ENCODE assay signal across 8 mouse cellular contexts in the genomic region with DNA sequence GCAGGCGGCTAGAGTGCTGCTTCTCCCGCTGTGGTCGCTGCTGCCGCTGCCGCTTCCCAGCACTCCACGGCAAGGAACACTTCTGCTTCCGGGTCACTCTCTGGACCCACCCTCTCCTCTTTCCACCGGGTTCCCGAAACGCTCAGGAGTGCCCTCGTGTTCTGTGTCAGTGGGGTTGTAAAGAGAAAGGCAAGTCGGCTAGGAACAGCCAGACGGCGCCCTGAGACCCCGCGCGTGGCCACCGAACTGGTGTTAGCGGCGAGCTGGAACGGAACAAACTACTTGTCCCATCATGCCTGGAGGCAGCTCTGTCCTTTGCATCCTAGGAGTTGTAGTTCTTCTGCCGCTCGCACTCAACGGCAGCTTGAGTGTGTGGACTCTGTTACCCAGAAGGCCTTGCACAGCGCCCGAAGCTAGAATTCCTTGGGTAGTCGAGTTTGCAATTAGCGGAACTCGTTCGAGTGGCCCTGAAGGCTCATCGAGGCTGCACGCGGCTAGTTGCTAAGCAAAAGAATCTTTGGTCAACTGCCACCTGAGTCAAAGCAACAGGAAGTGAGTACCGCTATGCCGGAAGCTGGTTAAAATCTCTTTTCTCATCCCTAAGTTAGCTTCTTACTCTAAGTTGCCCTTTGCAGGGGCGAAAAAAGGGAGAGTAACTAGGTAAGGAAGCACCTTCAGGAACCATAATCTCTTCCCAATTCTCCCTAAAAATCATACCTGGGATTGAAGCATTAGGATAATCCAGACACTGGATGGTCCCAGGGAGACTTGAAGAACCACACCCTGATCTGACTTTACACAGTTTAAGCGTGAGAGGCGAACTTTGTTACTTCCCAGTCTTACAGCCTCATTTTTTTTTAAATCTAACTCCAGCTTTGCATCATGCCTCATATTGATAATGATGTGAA. TPM values are rescaled to one million over a fixed set of nuclear protein-coding genes. Genes with fewer than 3 reads are reported as not detected.
DNase-seq lines count a peak whose midpoint lies in the region; ATAC-seq lines count a peak whose summit lies in the region.

A gene (plus strand): TSS at position 109 of the 908 bp plus-strand sequence.
A gene (minus strand): TSS at position 292 of the 908 bp plus-strand sequence.

- peak within 1 kb of the TSS; percentile 91 for H3K9ac ChIP-seq in heart, embryonic 13.5 days
- peak within 1 kb of the TSS; percentile 85 for H3K9ac ChIP-seq in liver, embryonic 12.5 days
- peak within 1 kb of the TSS; percentile 73 for H3K9ac ChIP-seq in stomach, embryonic 15.5 days

- WGBS in heart, embryonic 13.5 days: 1% methylated on average over 38 of the region's 38 CpGs
- under 1% methylated on average over 38 of the region's 38 CpGs for WGBS in liver, embryonic 12.5 days (ENCODE audit: insufficient replicate concordance)
- 1% methylated on average over 38 of the region's 38 CpGs for WGBS in stomach, embryonic 15.5 days

- peak within 1 kb of the TSS; percentile 99 for H3K27ac ChIP-seq in brown adipose tissue, adult 24 weeks (replicated peaks; ENCODE audit: low read depth, low read length)
- peak within 1 kb of the TSS; percentile 83 for H3K27ac ChIP-seq in heart, embryonic 13.5 days (replicated peaks)
- H3K27ac ChIP-seq in liver, embryonic 12.5 days: peak within 1 kb of the TSS; percentile 90
- peak within 1 kb of the TSS; percentile 89 for H3K27ac ChIP-seq in stomach, embryonic 15.5 days

- ATAC-seq in heart, embryonic 13.5 days (ENCODE audit: extremely low read depth, insufficient number of reproducible peaks, low FRiP score, low TSS enrichment): peak; percentile 91; the same call in 1 of the 2 replicates
- ATAC-seq in liver, embryonic 12.5 days: peak; percentile 98
- peak; percentile 96 for ATAC-seq in stomach, embryonic 15.5 days (ENCODE audit: insufficient read depth, low FRiP score, low read depth)

- H3K9me3 ChIP-seq in heart, embryonic 13.5 days: no peaks in the 10 kb centered on the region
- H3K9me3 ChIP-seq in liver, embryonic 12.5 days (replicated peaks): no peaks in the 10 kb centered on the region
- no peaks in the 10 kb centered on the region for H3K9me3 ChIP-seq in stomach, embryonic 15.5 days

- H3K4me2 ChIP-seq in heart, embryonic 13.5 days: peak within 1 kb of the TSS; percentile 88
- peak within 1 kb of the TSS; percentile 83 for H3K4me2 ChIP-seq in liver, embryonic 12.5 days
- peak within 1 kb of the TSS; percentile 64 for H3K4me2 ChIP-seq in stomach, embryonic 15.5 days

- H3K36me3 ChIP-seq in heart, embryonic 13.5 days: peaks cover 38% of the 10 kb centered on the region
- peaks cover 39% of the 10 kb centered on the region for H3K36me3 ChIP-seq in liver, embryonic 12.5 days
- peaks cover 19% of the 10 kb centered on the region for H3K36me3 ChIP-seq in stomach, embryonic 15.5 days

- no peaks in the 10 kb centered on the region for H3K27me3 ChIP-seq in heart, embryonic 13.5 days (replicated peaks)
- H3K27me3 ChIP-seq in liver, embryonic 12.5 days (replicated peaks): no peaks in the 10 kb centered on the region
- no peaks in the 10 kb centered on the region for H3K27me3 ChIP-seq in stomach, embryonic 15.5 days (replicated peaks)

- DNase-seq in CD4-positive, CD25-positive, alpha-beta regulatory T cell, adult 2 months (ENCODE audit: low read depth, low spot score): peak; percentile 95
- peak; percentile 97 for DNase-seq in fat pad, adult 2 months (ENCODE audit: extremely low read depth, low read depth, low spot score)
- peak; percentile 91 for DNase-seq in kidney, postnatal 10 days
- DNase-seq in natural killer cell, adult 2 months (ENCODE audit: low spot score in 2 of 2): peak; percentile 87 to 93

- H3K4me3 ChIP-seq in brown adipose tissue, adult 24 weeks (ENCODE audit: insufficient read depth, low read depth, low read length): peak within 1 kb of the TSS; percentile 92
- peak within 1 kb of the TSS; percentile 83 for H3K4me3 ChIP-seq in heart, embryonic 13.5 days
- H3K4me3 ChIP-seq in liver, embryonic 12.5 days: peak within 1 kb of the TSS; percentile 85
- H3K4me3 ChIP-seq in stomach, embryonic 15.5 days (replicated peaks): peak within 1 kb of the TSS; percentile 73

- peaks cover 4% of the 10 kb centered on the region; the same call in 1 of the 2 replicates for H3K4me1 ChIP-seq in brown adipose tissue, adult 24 weeks (ENCODE audit: control insufficient read depth, insufficient read depth, insufficient read length, low read length)
- peaks cover 22% of the 10 kb centered on the region for H3K4me1 ChIP-seq in heart, embryonic 13.5 days
- peaks cover 38% of the 10 kb centered on the region for H3K4me1 ChIP-seq in liver, embryonic 12.5 days
- 0 out of 2 replicates have a peak, but pooled peaks cover 4% of the 10 kb centered on the region for H3K4me1 ChIP-seq in stomach, embryonic 15.5 days

RNA-seq across cellular contexts. Expression of the first gene that starts in this region (rescaled TPM):
- polyA plus RNA-seq in brown adipose tissue, adult 24 weeks (2012; ENCODE audit: insufficient read depth, insufficient read length, missing spikeins): 19.8 and 20.3 TPM in 2 replicates
- 39.3 and 47.4 TPM in 2 replicates for polyA plus RNA-seq in heart, embryonic 13.5 days (2015; fragmentation: Nextera tagmentation; extraction: Ambion mirVana)
- polyA plus RNA-seq in liver, embryonic 12.5 days (2016; fragmentation: Nextera tagmentation; extraction: Ambion mirVana): 36.8 and 39.1 TPM in 2 replicates
- 53.5 and 54.6 TPM in 2 replicates for polyA plus RNA-seq in stomach, embryonic 15.5 days (2015; fragmentation: Nextera tagmentation; extraction: Ambion mirVana)

RNA-seq across cellular contexts. Expression of the second gene that starts in this region (rescaled TPM):
- polyA plus RNA-seq in brown adipose tissue, adult 24 weeks (2012; ENCODE audit: insufficient read depth, insufficient read length, missing spikeins): 243 and 245 TPM in 2 replicates
- polyA plus RNA-seq in heart, embryonic 13.5 days (2015; fragmentation: Nextera tagmentation; extraction: Ambion mirVana): 471 and 507 TPM in 2 replicates
- polyA plus RNA-seq in liver, embryonic 12.5 days (2016; fragmentation: Nextera tagmentation; extraction: Ambion mirVana): 322 and 329 TPM in 2 replicates
- polyA plus RNA-seq in stomach, embryonic 15.5 days (2015; fragmentation: Nextera tagmentation; extraction: Ambion mirVana): 495 and 515 TPM in 2 replicates

Comparison
In these comparisons a context has a peak if more than half of its experiments do, and no peak if none do; other contexts are left out.
1. Peak in every context shown above with its lines: DNase-seq, ATAC-seq, H3K4me3 ChIP-seq and H3K27ac ChIP-seq.